Mouse (Mus musculus): ENCODE results near the gene Rin2. TPM values are rescaled to one million over a fixed set of nuclear protein-coding genes. Genes with fewer than 3 reads are reported as not detected.

The Rin2 gene
- total RNA-seq (2021) = 10 to 100 TPM; 24.9 to 26.4 TPM

GRCm38 (mm10) chr2:145675142-145675755, at the start of gene Rin2:
TSS of gene Rin2 (plus strand) at chr2:145675215.
- DNase-seq (ENCODE audit: low spot score in 2 of 2) = peak in 1 of 2 experiments; percentile 5
- intact Hi-C loops (cut with DNase I) = no loop called here

DNA sequence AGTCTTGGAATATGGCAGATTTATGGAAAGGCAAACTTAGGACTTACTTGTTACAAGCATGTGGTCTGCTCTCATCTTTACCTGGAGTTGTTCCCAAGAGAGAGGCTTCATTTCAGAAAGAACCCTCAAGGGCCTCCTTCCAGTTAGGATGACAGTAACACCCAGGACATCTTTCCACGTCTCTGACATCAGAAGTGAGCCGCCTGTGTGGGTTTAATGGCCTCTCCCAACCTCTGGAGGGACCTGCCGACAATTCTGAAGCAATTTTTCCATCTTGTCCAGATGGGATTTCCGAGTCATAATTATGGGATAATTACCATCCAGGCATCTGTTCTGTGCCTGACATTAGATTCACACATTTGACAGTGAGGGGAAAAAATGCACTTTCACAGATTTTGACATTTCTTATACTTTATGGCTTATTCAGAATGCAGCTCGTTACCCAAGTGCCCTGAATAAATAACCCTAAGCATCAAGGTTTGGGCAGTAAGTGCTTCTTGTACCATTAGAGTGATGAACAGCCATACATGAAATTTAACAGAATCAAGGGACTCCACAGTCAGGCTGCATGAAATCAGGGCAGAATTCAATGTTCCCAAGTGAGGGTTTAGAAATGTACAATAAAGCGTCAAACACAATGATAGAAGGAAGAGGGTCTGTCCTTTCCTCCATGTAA, 43.8 kb upstream of the Rin2 start:
- intact Hi-C loops (cut with DNase I) = no loop called here
- no peak for DNase-seq (ENCODE audit: low spot score in 2 of 2)

- intact Hi-C loops (cut with DNase I) = no loop called here
- no peak for DNase-seq (ENCODE audit: low spot score in 2 of 2)
These were observed 43.2 kb upstream of the Rin2 start for GRCm38 (mm10) chr2:145631799-145632174.

DNA sequence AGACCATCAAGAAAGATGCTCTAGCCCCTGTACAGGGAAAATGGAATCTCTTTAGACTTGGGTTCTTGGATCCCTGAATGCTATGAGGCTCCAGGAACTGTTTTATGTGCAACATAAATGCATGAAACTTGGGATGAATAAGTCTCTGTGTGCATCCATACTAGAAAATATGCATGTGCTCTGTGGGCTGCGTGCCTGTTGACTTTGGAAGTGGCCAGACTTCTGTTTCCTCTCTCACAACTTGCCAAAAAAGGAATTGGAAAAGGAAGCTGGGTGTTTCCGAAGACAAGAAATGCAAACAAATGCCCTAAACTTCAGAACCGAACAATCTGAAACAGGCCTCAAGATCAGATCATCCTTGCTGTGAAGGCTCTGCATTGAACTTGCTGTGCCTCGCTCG, 41.2 kb upstream of the Rin2 start:
- intact Hi-C loops (cut with DNase I) = no loop called here
- DNase-seq (ENCODE audit: low spot score in 2 of 2) = no peak

DNA sequence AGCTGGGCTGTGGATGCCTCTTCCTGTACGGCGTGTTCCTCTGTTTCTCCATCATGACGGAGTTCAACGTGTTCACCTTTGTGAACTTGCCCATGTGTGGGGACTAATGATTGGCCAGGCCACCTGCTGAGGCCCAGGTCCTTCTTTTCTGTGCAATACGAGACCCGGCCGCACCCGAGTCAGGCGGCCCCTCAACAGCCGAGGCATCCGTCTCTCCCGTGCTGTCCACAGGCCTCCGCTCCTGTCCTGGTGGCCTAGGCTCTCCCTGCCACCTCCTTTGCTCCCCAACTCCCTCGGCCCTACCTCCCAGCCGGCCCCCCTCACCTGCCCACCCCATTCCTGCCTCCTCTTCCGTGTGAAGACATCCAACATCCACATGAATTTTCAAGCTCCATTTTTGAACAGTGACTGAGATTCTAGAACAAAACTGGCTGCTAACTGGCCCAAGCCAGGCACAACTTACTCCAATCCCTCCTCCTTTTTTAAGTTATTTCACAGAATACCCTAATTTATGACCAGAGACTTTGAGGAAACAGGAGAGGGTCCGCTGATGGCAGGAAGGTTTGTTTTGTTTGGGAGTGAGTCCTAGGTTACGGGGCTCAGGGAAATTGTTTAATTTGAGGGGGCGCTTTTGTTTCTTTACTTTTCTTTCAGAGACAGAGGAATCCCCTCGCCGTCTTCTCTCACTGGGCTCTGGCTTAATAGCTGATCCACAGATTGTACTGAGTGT, 34.6 kb upstream of the Rin2 start:
- intact Hi-C loops (cut with DNase I) = no loop called here
- no peak for DNase-seq (ENCODE audit: low spot score in 2 of 2)

DNA sequence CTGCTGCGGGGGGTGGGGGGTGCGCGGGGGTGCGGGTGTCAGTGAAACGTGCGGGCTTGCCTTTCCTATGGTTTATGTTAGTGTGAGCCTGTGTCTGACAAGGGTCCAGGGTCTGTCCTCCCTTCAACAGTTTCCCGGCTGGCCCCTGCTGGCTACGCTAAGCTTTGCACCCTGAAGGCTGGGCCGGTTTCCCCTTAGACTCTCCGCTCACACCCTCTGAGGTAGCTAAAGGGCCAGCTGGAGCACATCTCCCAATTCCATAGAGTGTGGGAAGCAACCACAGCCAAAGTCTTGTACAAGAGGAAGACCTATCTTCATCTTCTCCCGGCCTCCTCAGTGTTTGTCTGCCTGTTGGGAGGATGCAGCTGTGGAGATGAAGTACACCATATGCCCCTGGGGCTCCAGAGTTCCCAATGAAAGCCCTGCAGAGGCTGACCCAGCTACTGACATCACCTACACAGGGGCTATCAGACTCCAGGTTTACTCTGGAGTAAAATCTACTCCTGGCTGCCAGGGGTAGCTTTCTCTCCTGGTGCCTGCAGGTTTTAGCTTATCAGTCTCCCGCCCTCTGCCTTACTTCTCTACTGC, 19.5 kb upstream of the Rin2 start:
- intact Hi-C loops (cut with DNase I) = no loop called here
- no peak for DNase-seq (ENCODE audit: low spot score in 2 of 2)

DNA sequence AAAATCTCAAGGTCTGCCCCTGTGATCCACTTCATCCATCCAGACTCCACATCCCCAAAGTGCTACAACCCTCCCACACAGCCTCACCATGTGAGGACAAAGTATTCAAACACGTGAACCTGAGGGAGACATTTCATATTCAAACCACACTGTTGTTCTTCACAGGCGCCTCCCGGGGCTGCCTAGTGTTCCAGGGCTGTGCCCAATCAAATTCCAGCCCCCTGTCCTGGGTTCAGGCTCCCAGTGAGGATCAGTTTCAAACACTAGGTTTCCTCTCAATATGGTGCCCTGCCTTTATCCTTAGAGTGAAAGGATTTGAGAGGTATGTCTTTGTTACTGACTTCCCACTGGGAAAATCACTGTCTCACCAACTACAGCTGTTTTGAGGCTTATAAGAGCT, 18.9 kb upstream of the Rin2 start:
- no peak for DNase-seq (ENCODE audit: low spot score in 2 of 2)
- intact Hi-C loops (cut with DNase I) = no loop called here

GRCm38 (mm10) chr2:145656716-145657115, 18.3 kb upstream of the Rin2 start:
- intact Hi-C loops (cut with DNase I) = no loop called here
- no peak for DNase-seq (ENCODE audit: low spot score in 2 of 2)

DNA sequence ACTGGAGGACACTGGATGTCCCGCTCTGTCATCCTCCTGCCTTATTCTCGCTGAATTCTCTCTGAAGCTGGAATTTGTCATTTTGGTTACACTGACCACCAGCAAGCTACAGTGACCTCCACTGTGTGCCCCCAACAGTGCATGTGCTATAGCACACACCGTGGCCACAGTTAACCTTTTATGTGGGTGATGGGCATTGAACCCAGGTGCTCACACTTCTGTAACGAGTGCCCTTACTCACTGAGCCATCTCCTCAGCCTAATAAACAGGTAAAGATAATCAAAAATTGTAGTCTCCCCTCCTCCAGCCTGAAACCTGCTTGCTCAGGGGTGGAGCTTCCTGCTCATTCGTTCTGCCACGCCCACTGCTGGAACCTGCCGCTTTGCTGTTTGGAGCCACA, 13.8 kb upstream of the Rin2 start:
- DNase-seq (ENCODE audit: low spot score in 2 of 2) = no peak
- intact Hi-C loops (cut with DNase I) = no loop called here

DNA sequence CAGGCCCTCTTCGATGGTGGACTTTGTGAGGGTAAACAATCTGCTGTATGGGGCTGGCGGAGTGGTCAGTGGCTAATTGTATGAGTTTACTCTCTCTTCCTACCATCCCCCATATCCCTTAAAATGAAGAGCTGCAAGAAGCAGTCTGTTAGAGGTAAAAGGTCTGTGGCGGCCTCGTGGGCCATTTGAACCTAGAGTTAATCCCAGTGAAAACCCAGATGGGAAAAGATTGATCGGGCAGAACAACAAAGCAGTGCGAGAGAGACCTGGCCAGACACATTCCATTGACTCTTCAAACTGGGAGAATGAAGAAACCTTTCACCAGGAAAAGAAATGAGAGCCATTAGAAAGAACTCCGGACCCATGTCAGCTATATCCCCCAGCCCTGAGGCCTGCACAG, 11.1 kb upstream of the Rin2 start:
- DNase-seq (ENCODE audit: low spot score in 2 of 2) = no peak
- intact Hi-C loops (cut with DNase I) = no loop called here

GRCm38 (mm10) chr2:145664311-145664710, 10.7 kb upstream of the Rin2 start:
- DNase-seq (ENCODE audit: low spot score in 2 of 2) = no peak
- intact Hi-C loops (cut with DNase I) = no loop called here

- intact Hi-C loops (cut with DNase I) = no loop called here
- no peak for DNase-seq (ENCODE audit: low spot score in 2 of 2)
These were observed 6.9 kb upstream of the Rin2 start for GRCm38 (mm10) chr2:145668135-145668534.

GRCm38 (mm10) chr2:145670131-145670530, 4.9 kb upstream of the Rin2 start:
- DNase-seq (ENCODE audit: low spot score in 2 of 2) = no peak
- intact Hi-C loops (cut with DNase I) = no loop called here

DNA sequence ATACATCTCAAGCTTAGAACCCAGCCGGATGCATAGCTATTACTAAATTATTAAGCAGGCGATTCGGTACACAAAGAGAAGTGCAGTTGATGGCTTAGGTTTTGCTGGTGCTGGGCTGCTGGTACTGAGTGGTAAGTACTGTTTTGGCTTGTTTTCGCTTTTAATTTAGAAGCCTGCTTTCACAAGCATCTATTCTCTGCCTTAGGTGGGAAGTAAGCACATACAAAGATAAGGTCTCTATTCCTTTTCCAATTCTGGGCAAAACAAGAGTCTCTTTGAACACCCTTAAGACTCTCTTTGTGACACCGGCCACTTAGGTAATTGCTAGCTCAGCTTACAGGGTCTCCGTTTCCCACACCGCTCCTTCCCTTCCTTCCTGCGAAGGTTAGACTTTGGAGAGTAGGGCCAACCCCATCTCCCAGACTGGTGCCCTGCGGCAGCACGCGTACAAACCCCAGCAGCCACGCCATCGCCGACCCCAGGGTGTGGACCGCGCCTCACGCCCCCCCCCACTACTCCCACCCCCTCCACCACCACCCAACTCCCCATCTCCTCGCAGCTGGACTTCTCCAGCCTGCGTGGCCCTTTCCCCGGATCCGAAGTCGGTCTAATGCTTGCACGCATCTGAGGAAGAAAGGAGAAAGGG, 396 bp upstream of the Rin2 start:
- intact Hi-C loops (cut with DNase I) = no loop called here
- no peak for DNase-seq (ENCODE audit: low spot score in 2 of 2)

DNA sequence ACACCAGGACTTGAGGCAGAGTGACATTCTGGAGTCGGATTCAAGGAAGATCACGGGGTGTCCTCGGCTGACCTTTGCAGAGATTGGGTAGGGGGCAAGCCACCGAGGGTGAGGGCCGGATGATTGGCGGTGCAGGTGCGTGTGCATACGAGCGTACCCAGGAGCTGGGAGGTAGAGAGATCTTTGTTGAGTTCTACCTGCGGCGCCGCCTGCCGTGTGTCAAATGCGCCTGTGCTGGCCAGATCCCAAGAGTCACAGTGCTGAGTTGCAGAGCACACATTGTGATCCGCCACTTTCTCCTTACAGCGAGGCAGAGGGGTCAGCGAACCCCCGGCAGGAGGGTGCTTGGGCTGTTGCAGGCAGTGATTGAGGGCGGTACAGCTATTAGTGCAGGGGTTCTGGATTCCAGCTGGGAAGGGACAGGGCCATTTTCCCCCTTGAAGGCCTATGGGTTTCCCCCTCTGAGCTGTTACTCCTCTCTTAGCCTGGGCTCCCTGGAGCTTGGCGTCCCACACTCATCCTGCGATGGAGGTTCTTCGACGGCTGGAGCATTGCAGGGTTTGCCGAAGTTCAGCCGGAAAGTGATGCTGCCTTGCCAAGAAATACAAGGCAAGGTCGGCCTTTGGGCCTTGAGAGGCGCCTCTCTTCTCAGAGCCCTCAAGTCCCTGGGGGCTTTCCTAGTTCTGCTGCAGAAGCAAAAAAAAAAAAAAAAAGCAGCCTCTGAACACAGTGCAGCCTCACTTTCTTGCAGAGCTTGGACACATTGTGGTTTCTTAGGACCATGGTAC, 935 bp downstream of the Rin2 start:
- peak in 1 of 2 experiments; percentile 8 for DNase-seq (ENCODE audit: low spot score in 2 of 2)
- intact Hi-C loops (cut with DNase I) = no loop called here

GRCm38 (mm10) chr2:145676544-145676925, 1.5 kb downstream of the Rin2 start:
- no peak for DNase-seq (ENCODE audit: low spot score in 2 of 2)
- intact Hi-C loops (cut with DNase I) = no loop called here

GRCm38 (mm10) chr2:145676936-145677335, 1.9 kb downstream of the Rin2 start:
- DNase-seq (ENCODE audit: low spot score in 2 of 2) = no peak
- intact Hi-C loops (cut with DNase I) = no loop called here

DNA sequence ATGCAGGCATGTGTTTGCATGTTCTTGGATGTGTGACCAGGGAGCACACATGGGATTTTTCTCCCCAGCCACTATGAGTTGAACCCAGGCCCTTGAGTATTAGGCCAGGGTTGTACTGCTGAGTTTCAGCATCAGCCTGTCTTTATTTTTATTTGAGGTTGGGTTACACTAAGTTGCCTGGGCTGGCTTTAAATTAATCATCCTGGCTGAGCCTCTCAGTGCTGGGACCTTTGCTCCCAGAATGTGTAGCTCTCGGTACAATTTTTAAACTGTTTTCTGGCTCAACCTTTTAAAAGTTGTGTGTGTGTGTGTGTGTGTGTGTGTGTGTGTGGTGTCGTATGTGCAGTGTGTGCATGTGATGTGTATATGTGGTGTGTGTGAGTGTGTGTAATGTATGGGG, 5.1 kb downstream of the Rin2 start:
- intact Hi-C loops (cut with DNase I) = no loop called here
- no peak for DNase-seq (ENCODE audit: low spot score in 2 of 2)

GRCm38 (mm10) chr2:145680762-145681161, 5.7 kb downstream of the Rin2 start:
- DNase-seq (ENCODE audit: low spot score in 2 of 2) = no peak

DNA sequence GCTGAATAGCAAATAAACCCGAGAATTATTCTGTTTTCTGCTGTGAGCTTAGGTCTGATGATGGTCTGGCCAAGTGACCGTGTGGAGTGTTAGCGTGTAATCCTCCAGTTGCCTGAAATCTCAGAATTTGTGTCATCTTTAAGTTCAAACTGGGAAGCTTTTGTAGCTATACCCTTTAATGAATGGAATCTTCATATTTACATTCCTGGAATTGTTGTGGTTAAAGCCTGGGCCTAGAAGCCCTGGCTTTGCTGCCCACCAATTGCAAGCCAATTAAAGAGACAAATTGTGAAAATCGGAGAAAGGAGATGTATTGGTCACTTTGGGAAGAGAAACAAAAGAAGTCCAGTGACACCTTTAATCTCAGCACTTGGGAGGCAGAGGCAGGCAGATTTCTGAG, 6.6 kb downstream of the Rin2 start:
- intact Hi-C loops (cut with DNase I) = no loop called here
- no peak for DNase-seq (ENCODE audit: low spot score in 2 of 2)

More at GRCm38 (mm10) chr2:145680762-145681161, 5.7 kb downstream of the Rin2 start:
- intact Hi-C loops (cut with DNase I) = no loop called here

Data from left cerebral cortex, postnatal 36 days (tissue).